Mouse (Mus musculus) testis, postnatal 14 days (tissue): ENCODE data around the gene Agrp.
"Not testable (repeated sequence)": the region's sequence is repeated elsewhere in the genome, so short reads cannot be mapped to it uniquely, and the experiment has no call there.

Experiments
- DNase-seq: peaks from one replicate; pipeline ENCODE4 v3.0.0; 2021; ENCODE audit warnings: low spot score

Gene Agrp

GRCm38 (mm10) chr8:105598777-105599176 lies 38.4 kb downstream of the Agrp start:
- no peak for DNase-seq

GRCm38 (mm10) chr8:105596362-105597034 lies 40.7 kb downstream of the Agrp start:
- DNase-seq: no peak

- DNase-seq: peak; percentile 59
These were observed 42.5 kb downstream of the Agrp start for GRCm38 (mm10) chr8:105594451-105595242.

- peak; percentile 44 for DNase-seq
These were observed 43.3 kb downstream of the Agrp start for GRCm38 (mm10) chr8:105593859-105594258.

GRCm38 (mm10) chr8:105592431-105592830 lies 44.8 kb downstream of the Agrp start:
- DNase-seq: no peak

GRCm38 (mm10) chr8:105579719-105580118 lies 57.5 kb downstream of the Agrp start:
- DNase-seq: no peak

GRCm38 (mm10) chr8:105575538-105575937 lies 61.7 kb downstream of the Agrp start:
- no peak for DNase-seq

- no peak for DNase-seq
These were observed 62.5 kb downstream of the Agrp start for GRCm38 (mm10) chr8:105574741-105575140.

- no peak for DNase-seq
These were observed 63.8 kb downstream of the Agrp start for GRCm38 (mm10) chr8:105573427-105573826.

- no peak for DNase-seq
These were observed 65.4 kb downstream of the Agrp start for GRCm38 (mm10) chr8:105571810-105572209.

- peak; percentile 33 for DNase-seq
These were observed 70.2 kb downstream of the Agrp start for GRCm38 (mm10) chr8:105566703-105567595.

GRCm38 (mm10) chr8:105565952-105566702 lies 71.1 kb downstream of the Agrp start, which contains the start of gene Atp6v0d1:
Gene Atp6v0d1 (minus strand): TSS chr8:105566047.
- peak; percentile 99 for DNase-seq

GRCm38 (mm10) chr8:105565401-105565881 lies 71.8 kb downstream of the Agrp start:
- no peak for DNase-seq

GRCm38 (mm10) chr8:105564573-105565229 lies 72.5 kb downstream of the Agrp start:
- DNase-seq: not testable (repeated sequence)

- no peak for DNase-seq
These were observed 73.3 kb downstream of the Agrp start for GRCm38 (mm10) chr8:105563871-105564270.

GRCm38 (mm10) chr8:105562863-105563262 lies 74.3 kb downstream of the Agrp start:
- no peak for DNase-seq

GRCm38 (mm10) chr8:105555230-105555629 lies 82.0 kb downstream of the Agrp start:
- no peak for DNase-seq

- peak; percentile 38 for DNase-seq
These were observed 83.1 kb downstream of the Agrp start for GRCm38 (mm10) chr8:105554087-105554486.

GRCm38 (mm10) chr8:105552824-105553223 lies 84.4 kb downstream of the Agrp start:
- DNase-seq: no peak

- DNase-seq: no peak
These were observed 85.2 kb downstream of the Agrp start for GRCm38 (mm10) chr8:105552032-105552431.

- DNase-seq: no peak
These were observed 87.1 kb downstream of the Agrp start for GRCm38 (mm10) chr8:105550083-105550482.
